Mouse (Mus musculus): ENCODE data around the gene Gar1. TPM values are rescaled to one million over a fixed set of nuclear protein-coding genes. Genes with fewer than 3 reads are reported as not detected.

Gar1 gene
- polyA plus RNA-seq (2015; fragmentation: Nextera tagmentation; extraction: Ambion mirVana) = 49.3 and 57.8 TPM in 2 replicates

DNA sequence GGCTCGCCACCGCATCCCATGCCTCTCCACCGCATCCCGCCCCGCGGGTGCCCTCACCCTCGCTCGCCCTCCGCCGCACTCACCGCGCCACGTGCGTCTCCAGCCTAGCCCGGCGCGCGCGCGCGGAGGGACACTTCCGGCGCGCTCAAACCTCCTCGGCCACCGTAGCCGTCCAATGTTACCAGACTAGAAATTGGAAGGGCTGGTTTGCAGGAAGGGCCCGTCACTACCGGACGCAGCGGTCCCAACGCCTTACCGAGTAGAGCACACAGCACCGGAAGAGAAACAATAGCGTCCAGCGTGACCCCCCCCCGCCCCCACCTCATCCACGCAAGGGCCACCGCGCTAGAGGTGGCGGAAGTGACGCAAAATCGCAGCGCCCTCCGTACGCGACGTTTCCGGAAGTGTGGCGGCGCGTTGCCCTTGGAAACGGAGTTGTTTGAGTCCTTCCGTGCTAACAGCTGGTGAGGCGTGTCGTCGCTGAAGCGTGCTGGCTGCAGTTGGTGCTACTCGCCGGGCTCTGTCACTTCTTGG is at the start of gene Gar1:
Gene Gar1 (minus strand): TSS at position 362 of the 534 bp plus-strand sequence.
- no peaks in the 10 kb centered on the region for H3K9me3 ChIP-seq
- peak within 1 kb of the TSS; percentile 91 for H3K27ac ChIP-seq (replicated peaks)
- 0 out of 2 replicates have a peak, but pooled peaks cover 2% of the 10 kb centered on the region for H3K27me3 ChIP-seq
- peak within 1 kb of the TSS; percentile 66 for H3K9ac ChIP-seq (replicated peaks)
- WGBS = under 1% methylated on average over 60 of the region's 60 CpGs
- peaks cover 15% of the 10 kb centered on the region for H3K4me1 ChIP-seq
- ATAC-seq (replicated peaks) = peak; percentile 95
- 0 out of 2 replicates have a peak, but pooled peaks cover 3% of the 10 kb centered on the region for H3K36me3 ChIP-seq
- peak within 1 kb of the TSS; percentile 78 for H3K4me3 ChIP-seq
- peak within 1 kb of the TSS; percentile 66 for H3K4me2 ChIP-seq (replicated peaks)

DNA sequence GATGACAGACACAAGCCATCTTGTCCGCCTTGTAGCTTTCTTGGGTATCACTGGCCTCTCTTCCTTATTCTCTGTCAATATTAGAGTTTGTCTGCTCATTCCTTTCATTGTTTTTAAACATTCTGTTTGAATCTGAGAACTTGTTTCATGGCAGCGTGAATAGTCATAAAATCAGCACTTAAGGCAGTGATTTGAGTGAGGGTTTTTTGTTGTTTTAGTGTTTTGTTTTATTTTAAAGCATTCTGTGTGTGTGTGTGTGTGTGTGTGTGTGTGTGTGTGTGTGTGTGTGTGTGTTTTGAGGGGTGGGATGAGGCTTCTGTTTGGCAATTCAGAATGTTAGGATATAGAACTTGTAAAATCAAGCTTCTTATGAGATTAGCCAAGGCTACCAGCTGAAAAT is 48.7 kb upstream of the Gar1 start:
- Histone ChIP-seq H3K36me3 (no peaks in the 10 kb centered on the region), H3K4me2 (replicated peaks) (peak overlapping the region; percentile 85; the same call in 1 of the 2 replicates), H3K27ac (replicated peaks) (no peak overlapping the region), H3K9ac (replicated peaks) (no peak overlapping the region), H3K4me3 (no peak overlapping the region; the same call in 1 of the 2 replicates), H3K27me3 (no peaks in the 10 kb centered on the region), H3K4me1 (peaks cover 13% of the 10 kb centered on the region), H3K9me3 (no peaks in the 10 kb centered on the region)
- ATAC-seq (replicated peaks) = no peak
- 55% methylated on average over 2 of the region's 2 CpGs for WGBS

DNA sequence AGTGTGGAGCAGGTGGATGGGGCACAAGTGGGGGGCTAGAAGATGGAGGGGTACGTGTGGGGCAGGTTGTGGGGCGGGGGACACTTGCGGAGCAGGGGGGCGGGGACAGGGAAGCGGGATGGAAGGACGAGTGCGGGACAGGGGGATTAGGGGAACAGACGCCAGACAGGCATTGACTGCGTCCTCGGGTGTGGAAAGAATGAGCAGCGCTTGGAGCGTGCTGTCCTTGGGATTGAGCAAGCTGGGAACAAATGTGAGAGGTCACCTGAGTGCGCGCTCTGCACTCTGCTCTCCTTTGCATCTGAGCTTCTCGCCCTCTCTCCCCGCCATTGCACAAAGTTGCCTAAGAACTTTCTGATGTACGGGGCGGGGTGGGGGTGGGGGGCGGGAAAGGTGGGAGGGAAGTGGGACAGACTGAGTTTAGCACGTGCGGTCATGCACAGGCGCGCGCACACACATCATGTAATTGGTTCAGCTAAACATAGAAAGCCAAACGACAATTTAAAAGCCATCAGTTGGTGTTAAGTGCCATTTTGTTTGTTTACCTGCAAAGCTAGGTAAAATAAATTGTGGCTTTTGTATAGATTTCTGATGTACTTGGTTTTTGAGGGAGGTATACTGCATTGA is 48.0 kb upstream of the Gar1 start:
- H3K36me3 ChIP-seq = no peaks in the 10 kb centered on the region
- WGBS = 0% methylated on average over 25 of the region's 25 CpGs
- peak overlapping the region; percentile 85 for H3K4me2 ChIP-seq (replicated peaks)
- peak; percentile 57 for ATAC-seq (replicated peaks)
- peaks cover 13% of the 10 kb centered on the region for H3K4me1 ChIP-seq
- H3K4me3 ChIP-seq = peak overlapping the region; percentile 87
- no peaks in the 10 kb centered on the region for H3K9me3 ChIP-seq
- no peaks in the 10 kb centered on the region for H3K27me3 ChIP-seq
- H3K27ac ChIP-seq (replicated peaks) = peak overlapping the region; percentile 83
- peak overlapping the region; percentile 82 for H3K9ac ChIP-seq (replicated peaks)

- H3K36me3 ChIP-seq = no peaks in the 10 kb centered on the region
- no peaks in the 10 kb centered on the region for H3K27me3 ChIP-seq
- peaks cover 13% of the 10 kb centered on the region for H3K4me1 ChIP-seq
- peak; percentile 95 for ATAC-seq (replicated peaks)
- WGBS = under 1% methylated on average over 46 of the region's 66 CpGs
- peak within 1 kb of the TSS; percentile 87 for H3K4me3 ChIP-seq
- H3K9me3 ChIP-seq = no peaks in the 10 kb centered on the region
- H3K27ac ChIP-seq (replicated peaks) = peak within 1 kb of the TSS; percentile 83
- H3K4me2 ChIP-seq (replicated peaks) = peak within 1 kb of the TSS; percentile 85
- H3K9ac ChIP-seq (replicated peaks) = peak within 1 kb of the TSS; percentile 82
Measured at GRCm38 (mm10) chr3:129878405-129879021, 47.3 kb upstream of the Gar1 start, which contains the start of gene Pla2g12a. TSS of gene Pla2g12a (plus strand) at chr3:129878606.

DNA sequence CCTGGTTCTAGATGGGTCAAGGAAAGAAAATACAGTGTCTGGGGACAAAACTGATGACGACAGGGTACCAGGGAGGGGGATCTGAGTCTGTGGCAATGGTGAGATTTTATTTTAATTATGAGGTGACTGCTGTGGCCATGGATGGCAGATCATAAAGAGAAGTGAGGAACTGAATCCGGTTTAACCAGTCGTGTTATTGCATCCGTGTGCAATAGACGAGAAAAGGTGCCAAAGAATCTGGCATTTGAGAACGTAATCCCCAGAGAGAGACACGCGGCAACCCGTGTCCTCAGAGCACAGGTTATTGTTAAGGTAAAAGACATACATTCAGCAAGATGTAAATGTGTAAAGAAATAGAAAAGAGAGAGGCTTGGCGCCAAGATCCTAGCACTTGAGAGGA is 46.1 kb upstream of the Gar1 start:
- H3K36me3 ChIP-seq = no peaks in the 10 kb centered on the region
- no peaks in the 10 kb centered on the region for H3K27me3 ChIP-seq
- H3K4me2 ChIP-seq (replicated peaks) = no peak overlapping the region
- H3K4me3 ChIP-seq = no peak overlapping the region
- ATAC-seq (replicated peaks) = no peak
- no peaks in the 10 kb centered on the region for H3K9me3 ChIP-seq
- H3K27ac ChIP-seq (replicated peaks) = no peak overlapping the region
- H3K9ac ChIP-seq (replicated peaks) = no peak overlapping the region
- WGBS = 83% methylated on average over 10 of the region's 10 CpGs
- H3K4me1 ChIP-seq = peaks cover 13% of the 10 kb centered on the region

DNA sequence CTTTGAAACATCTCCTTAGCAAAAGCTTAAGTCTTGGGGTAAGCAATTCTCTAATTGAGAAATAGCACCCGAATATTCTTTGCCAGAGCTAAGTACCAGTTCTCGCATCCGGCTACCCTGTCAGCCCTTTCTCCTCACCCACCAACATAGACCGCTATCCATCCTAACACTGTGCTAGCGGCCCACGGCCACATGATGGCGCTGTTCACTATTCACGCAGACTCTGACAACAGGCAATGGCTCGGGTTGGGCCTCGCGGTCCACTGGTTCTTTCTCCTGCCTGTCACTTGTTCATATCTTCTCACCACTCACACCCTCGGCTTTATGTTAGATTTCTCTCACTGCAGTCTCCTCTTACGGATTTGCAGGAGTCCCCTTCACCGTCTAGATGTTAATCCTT is 32.5 kb upstream of the Gar1 start:
- no peak overlapping the region for H3K4me2 ChIP-seq (replicated peaks)
- ATAC-seq (replicated peaks) = no peak
- H3K9me3 ChIP-seq = no peaks in the 10 kb centered on the region
- 47% methylated on average over 14 of the region's 14 CpGs for WGBS
- H3K4me3 ChIP-seq = no peak overlapping the region
- no peaks in the 10 kb centered on the region for H3K4me1 ChIP-seq
- H3K27ac ChIP-seq (replicated peaks) = no peak overlapping the region
- no peak overlapping the region for H3K9ac ChIP-seq (replicated peaks)
- H3K36me3 ChIP-seq = no peaks in the 10 kb centered on the region
- H3K27me3 ChIP-seq = no peaks in the 10 kb centered on the region

GRCm38 (mm10) chr3:129862592-129862991 is 31.4 kb upstream of the Gar1 start:
- H3K9me3 ChIP-seq = no peaks in the 10 kb centered on the region
- H3K36me3 ChIP-seq = no peaks in the 10 kb centered on the region
- no peak overlapping the region for H3K4me2 ChIP-seq (replicated peaks)
- no peak overlapping the region for H3K4me3 ChIP-seq
- no peak overlapping the region for H3K9ac ChIP-seq (replicated peaks)
- no peaks in the 10 kb centered on the region for H3K4me1 ChIP-seq
- WGBS = 75% methylated on average over 2 of the region's 2 CpGs
- no peak for ATAC-seq (replicated peaks)
- no peaks in the 10 kb centered on the region for H3K27me3 ChIP-seq
- H3K27ac ChIP-seq (replicated peaks) = no peak overlapping the region

GRCm38 (mm10) chr3:129846846-129847245 is 15.7 kb upstream of the Gar1 start:
- WGBS = 83% methylated on average over 7 of the region's 7 CpGs
- H3K4me3 ChIP-seq = no peak overlapping the region
- ATAC-seq (replicated peaks) = no peak

GRCm38 (mm10) chr3:129845868-129846267 is 14.7 kb upstream of the Gar1 start:
- ATAC-seq (replicated peaks) = no peak
- no peaks in the 10 kb centered on the region for H3K27me3 ChIP-seq
- no peaks in the 10 kb centered on the region for H3K36me3 ChIP-seq
- H3K9me3 ChIP-seq = no peaks in the 10 kb centered on the region
- no peak overlapping the region for H3K4me3 ChIP-seq
- no peaks in the 10 kb centered on the region for H3K4me1 ChIP-seq
- H3K4me2 ChIP-seq (replicated peaks) = no peak overlapping the region
- H3K27ac ChIP-seq (replicated peaks) = no peak overlapping the region
- H3K9ac ChIP-seq (replicated peaks) = no peak overlapping the region
- whole genome bisulfite sequencing = 90% methylated on average over 2 of the region's 2 CpGs

More at GRCm38 (mm10) chr3:129846846-129847245, 15.7 kb upstream of the Gar1 start:
- Histone ChIP-seq H3K27ac (replicated peaks) (no peak overlapping the region), H3K4me1 (no peaks in the 10 kb centered on the region), H3K9me3 (no peaks in the 10 kb centered on the region), H3K36me3 (no peaks in the 10 kb centered on the region), H3K27me3 (no peaks in the 10 kb centered on the region), H3K4me2 (replicated peaks) (no peak overlapping the region), H3K9ac (replicated peaks) (no peak overlapping the region)

DNA sequence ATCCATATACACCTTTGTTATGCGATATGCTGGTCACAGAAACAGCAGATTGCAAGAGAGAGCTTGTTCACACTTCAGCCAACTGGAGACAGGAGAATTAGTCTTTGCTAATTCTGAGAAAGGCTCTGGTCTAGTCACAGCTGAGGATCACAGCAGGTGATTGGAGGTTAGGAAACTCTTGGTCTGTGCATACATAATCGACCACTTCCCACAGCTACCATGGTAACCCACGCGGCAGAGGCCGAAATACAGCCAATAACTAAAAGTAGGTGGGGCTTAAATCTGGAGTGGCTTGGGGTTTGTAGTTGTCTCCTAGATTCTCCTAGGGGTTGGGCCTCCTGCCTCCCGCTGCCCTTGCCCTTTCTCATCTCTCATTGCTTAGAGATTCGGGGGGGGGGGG is 6.8 kb upstream of the Gar1 start:
- H3K4me3 ChIP-seq = no peak overlapping the region
- H3K27ac ChIP-seq (replicated peaks) = no peak overlapping the region
- H3K36me3 ChIP-seq = no peaks in the 10 kb centered on the region
- no peaks in the 10 kb centered on the region for H3K9me3 ChIP-seq
- no peaks in the 10 kb centered on the region for H3K4me1 ChIP-seq
- no peak overlapping the region for H3K9ac ChIP-seq (replicated peaks)
- no peak overlapping the region for H3K4me2 ChIP-seq (replicated peaks)
- ATAC-seq (replicated peaks) = no peak
- H3K27me3 ChIP-seq = 0 out of 2 replicates have a peak, but pooled peaks cover 2% of the 10 kb centered on the region
- 50% methylated on average over 7 of the region's 7 CpGs for WGBS

DNA sequence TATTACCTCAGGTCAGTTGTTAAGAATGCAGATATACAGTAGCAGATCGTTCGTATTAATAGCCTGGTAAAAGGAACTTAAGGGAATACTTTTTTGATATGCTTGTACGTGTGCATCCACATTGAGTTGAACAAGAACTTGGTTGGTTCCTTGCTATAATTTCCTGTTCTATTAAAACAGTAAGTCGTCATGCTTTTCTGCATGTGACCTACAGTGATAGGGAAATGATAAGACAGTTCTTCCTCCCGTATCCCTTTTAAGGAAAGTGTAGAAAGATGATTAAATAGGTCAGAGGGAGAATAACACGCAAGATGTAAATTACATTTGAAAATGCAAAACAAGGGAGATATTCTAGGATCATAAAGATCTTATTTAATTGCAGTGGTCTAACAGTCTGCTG is 5.8 kb upstream of the Gar1 start:
- H3K4me2 ChIP-seq (replicated peaks) = no peak overlapping the region
- H3K9me3 ChIP-seq = no peaks in the 10 kb centered on the region
- no peaks in the 10 kb centered on the region for H3K4me1 ChIP-seq
- ATAC-seq (replicated peaks) = no peak
- no peaks in the 10 kb centered on the region for H3K36me3 ChIP-seq
- WGBS = 90% methylated on average over 6 of the region's 6 CpGs
- no peak overlapping the region for H3K4me3 ChIP-seq
- H3K27ac ChIP-seq (replicated peaks) = no peak overlapping the region
- H3K9ac ChIP-seq (replicated peaks) = no peak overlapping the region
- 0 out of 2 replicates have a peak, but pooled peaks cover 2% of the 10 kb centered on the region for H3K27me3 ChIP-seq

DNA sequence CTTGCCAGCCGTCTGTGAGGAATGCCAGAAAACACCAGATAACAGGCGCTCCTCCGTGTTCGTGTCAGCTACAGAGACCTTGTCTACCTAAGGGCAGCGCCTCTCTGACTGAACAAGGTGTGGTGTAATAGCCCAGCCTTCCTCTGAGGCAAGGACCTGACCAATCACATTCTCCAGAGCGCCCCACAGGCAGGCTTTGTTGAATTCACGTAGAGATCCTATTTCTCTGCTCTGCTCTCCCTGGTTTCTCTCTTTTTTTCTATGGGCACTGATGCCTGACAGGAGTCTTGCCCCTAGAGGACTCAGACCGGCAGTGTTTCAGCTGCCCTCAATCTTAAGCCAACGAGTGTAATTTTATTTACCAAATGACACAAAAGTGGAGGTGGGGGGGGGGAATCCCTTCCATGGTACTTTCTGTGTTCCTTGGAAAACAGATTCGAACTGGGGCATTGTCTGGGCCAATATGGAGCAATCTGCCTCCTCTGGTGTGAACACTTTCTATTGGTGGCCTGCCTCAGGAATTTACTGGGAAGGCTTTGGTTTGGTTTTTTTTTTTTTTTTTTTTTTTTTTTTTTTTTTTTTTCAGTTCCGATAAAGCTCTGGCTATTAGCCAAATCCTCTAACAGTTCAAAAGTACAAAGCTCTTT is 5.0 kb upstream of the Gar1 start:
- Histone ChIP-seq H3K9me3 (no peaks in the 10 kb centered on the region), H3K9ac (replicated peaks) (no peak overlapping the region), H3K27me3 (0 out of 2 replicates have a peak, but pooled peaks cover 2% of the 10 kb centered on the region), H3K36me3 (no peaks in the 10 kb centered on the region), H3K27ac (replicated peaks) (no peak overlapping the region), H3K4me2 (replicated peaks) (no peak overlapping the region), H3K4me3 (no peak overlapping the region), H3K4me1 (no peaks in the 10 kb centered on the region)
- no peak for ATAC-seq (replicated peaks)
- 15% methylated on average over 11 of the region's 11 CpGs for WGBS
